Mouse (Mus musculus): ENCODE data around the gene Acer3. TPM values are rescaled to one million over a fixed set of nuclear protein-coding genes. Genes with fewer than 3 reads are reported as not detected.
"Not testable (repeated sequence)": the region's sequence is repeated elsewhere in the genome, so short reads cannot be mapped to it uniquely, and the experiment has no call there.

Gene Acer3
- total RNA-seq, 2 experiments from 2014 or later = 12.2 to 12.3 TPM

- no peak for DNase-seq (ENCODE audit: low spot score)
- intact Hi-C loops (cut with DNase I) = no loop called here
Observed at GRCm38 (mm10) chr7:98190578-98190977, 130.4 kb downstream of the Acer3 start.

GRCm38 (mm10) chr7:98189745-98190144, 131.3 kb downstream of the Acer3 start:
- no peak for DNase-seq (ENCODE audit: low spot score)
- intact Hi-C loops (cut with DNase I) = no loop called here

GRCm38 (mm10) chr7:98188680-98189079, 132.3 kb downstream of the Acer3 start:
- intact Hi-C loops (cut with DNase I) = no loop called here
- no peak for DNase-seq (ENCODE audit: low spot score)

DNA sequence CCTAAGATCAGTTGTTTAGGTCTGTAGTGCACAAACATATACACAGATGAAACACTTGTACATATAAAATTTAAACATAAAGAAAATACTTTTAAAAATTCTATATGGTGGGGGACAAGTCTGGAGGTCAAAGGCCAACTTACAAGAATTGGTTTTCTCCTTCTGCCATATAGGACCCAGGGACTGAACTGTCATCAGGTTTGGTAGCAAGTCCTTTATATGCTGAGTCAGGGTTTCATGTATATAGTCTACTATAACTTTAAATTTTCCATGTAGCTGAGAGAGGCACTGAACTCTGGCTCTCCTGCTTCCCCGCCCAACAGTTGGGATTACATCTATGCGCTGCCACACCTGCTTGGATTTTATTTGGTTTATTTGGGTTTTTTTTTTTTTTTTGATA, 132.8 kb downstream of the Acer3 start:
- intact Hi-C loops (cut with DNase I) = no loop called here
- no peak for DNase-seq (ENCODE audit: low spot score)

DNA sequence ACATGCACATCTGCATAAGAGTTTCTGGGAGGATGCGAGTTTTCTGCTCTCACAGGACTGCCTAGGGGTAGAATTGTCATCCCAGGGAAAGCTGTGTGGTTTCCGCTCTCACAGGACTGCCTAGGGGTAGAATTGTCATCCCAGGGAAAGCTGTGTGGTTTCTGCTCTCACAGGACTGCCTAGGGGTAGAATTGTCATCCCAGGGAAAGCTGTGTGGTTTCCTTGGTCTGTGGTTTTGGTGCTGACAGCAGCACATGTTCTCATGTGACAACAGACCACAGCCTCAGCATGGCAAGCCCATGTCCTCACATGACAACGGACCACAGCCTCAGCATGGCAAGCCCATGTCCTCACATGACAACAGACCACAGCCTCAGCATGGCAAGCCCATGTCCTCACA, 133.7 kb downstream of the Acer3 start:
- DNase-seq (ENCODE audit: low spot score); intact Hi-C loops (cut with DNase I): not testable (repeated sequence)

DNA sequence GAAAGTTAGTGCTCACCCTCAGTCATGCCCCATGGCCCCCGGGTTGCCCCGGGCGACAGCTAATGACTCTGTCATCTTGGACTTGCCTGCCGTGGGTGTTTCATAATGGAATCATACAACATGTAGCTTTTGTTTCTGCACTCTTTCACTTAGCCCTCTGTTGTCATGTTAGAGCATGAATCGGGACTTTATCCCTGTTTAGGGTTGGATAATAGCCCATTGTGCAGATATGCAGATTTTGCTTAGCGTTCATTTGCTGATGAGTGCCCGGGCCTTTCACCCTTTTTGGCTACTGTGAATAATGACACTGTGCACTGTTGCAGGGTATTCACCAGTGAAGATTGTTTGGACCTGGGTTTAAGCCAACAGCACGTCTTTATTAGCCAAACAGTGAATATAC, 134.4 kb downstream of the Acer3 start:
- no peak for DNase-seq (ENCODE audit: low spot score)
- intact Hi-C loops (cut with DNase I) = no loop called here

- DNase-seq (ENCODE audit: low spot score) = no peak
- intact Hi-C loops (cut with DNase I) = no loop called here
Observed at GRCm38 (mm10) chr7:98185326-98185725, 135.7 kb downstream of the Acer3 start.

- no peak for DNase-seq (ENCODE audit: low spot score)
- intact Hi-C loops (cut with DNase I) = no loop called here
Observed at GRCm38 (mm10) chr7:98178560-98179231, 142.3 kb downstream of the Acer3 start.

DNA sequence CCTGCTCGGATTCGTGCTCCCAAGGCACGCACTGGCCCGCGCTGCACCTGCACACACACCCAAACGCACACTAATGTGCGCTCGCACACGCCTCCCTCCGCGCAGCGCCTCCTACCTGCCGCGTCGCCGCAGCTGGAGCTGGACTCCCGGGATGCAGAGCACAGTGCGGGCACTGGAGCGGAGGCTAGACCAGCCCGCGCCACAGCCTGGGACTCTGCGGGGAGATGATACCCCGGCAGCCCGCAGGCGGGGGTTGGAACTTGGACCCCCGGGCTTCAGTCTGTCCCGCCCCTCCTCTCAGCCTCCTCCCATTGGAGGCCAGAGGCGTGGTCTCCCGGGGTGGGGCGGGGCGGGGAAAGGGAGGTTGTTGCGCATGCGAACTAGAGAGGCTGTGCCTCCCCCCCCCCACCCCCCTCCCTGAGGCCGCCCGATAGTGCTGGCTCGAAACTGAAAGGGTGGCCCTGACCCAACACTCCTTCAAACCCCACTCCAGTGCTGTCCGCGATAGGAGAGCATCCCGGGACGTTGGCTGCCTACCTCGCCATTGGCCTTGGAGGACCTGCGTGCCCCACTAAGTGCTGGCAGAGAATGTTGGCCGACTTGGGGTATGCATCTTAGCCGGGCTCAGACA, 143.0 kb downstream of the Acer3 start, which contains the start of gene Capn5:
Gene Capn5 (minus strand): TSS at position 346 of the 631 bp plus-strand sequence.
- intact Hi-C loops (cut with DNase I) = no loop called here
- peak; percentile 31 for DNase-seq (ENCODE audit: low spot score)

- intact Hi-C loops (cut with DNase I) = no loop called here
- no peak for DNase-seq (ENCODE audit: low spot score)
Observed at GRCm38 (mm10) chr7:98177566-98177928, 143.5 kb downstream of the Acer3 start.

DNA sequence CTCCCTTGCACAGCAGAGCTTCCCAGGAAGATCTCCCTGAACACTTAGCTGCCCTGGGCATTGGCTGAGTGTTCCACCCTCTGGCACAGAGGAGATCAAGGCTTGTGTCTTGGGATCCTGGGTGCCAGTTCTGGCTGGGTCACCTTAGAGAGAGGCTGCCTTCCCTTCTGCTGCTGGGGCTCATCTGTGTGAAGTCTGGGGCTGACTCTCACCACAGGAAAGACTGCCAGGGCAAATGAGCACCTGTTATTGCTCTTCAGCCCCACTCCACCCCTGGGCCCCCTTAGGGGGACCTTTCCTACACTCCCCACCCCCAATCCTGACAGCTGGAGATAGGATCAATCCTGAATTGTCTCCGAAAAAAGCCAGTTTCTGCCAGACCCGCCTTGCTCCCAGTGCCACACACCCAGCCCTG, 143.9 kb downstream of the Acer3 start:
- intact Hi-C loops (cut with DNase I) = no loop called here
- DNase-seq (ENCODE audit: low spot score) = no peak

DNA sequence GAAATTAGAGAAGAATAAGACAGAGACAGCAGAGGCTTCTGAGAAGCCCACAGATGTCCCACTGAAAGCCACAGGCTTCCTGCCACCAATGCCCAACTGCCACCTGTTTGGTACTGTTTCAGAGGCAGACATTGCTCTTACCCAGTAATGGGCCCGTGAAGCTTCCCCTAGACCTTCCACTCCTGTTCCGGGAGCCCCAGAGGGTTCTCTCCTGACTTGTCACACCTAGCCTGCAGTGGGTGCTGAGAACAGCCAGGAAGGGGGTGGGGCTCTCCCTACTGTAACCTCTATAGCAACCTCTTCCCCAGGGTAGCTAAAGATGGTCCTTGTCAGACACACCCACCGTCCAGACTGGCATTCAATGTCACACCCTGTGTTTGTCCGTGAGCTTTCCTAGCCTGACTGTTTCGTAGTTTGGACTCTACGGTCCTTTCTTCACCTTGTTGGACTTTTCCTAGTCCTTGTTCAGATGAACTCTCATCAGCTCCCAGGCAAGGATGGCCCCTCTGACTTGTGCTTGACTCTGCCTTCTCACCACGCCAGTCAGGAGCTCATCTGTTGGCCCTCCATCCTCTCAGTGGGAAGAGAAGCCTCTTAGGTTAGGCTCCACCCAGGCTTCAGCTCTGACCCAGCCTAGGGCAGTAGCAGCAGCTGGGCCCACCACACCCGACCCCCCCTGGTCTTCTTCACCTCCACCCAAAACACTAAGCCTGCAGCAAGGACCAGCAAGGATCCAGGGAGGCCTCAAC, 144.5 kb downstream of the Acer3 start:
- DNase-seq (ENCODE audit: low spot score) = no peak
- intact Hi-C loops (cut with DNase I) = no loop called here

- no peak for DNase-seq (ENCODE audit: low spot score)
- intact Hi-C loops (cut with DNase I) = no loop called here
Observed at GRCm38 (mm10) chr7:98174883-98175755, 145.9 kb downstream of the Acer3 start.

DNA sequence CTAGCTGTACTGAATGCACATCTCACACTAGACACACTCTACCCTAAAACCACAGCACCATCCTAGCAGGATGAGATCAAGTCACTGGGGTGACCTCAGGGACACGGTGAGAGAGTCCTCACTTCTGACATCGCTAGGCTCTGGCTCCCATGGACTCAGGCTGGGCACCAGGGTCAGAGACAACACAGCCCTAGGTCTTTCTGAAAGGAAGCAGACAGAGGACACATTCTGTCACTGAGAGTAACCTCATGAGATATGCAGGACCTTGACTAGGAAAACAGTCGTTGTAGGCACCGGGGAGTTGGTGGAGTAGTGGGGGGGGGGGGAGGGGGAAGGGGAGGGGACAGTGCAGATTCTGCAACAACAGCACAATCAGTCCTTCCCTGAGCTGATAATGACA, 147.6 kb downstream of the Acer3 start:
- intact Hi-C loops (cut with DNase I) = no loop called here
- no peak for DNase-seq (ENCODE audit: low spot score)

- intact Hi-C loops (cut with DNase I) = no loop called here
- DNase-seq (ENCODE audit: low spot score) = no peak
Observed at GRCm38 (mm10) chr7:98172661-98173060, 148.3 kb downstream of the Acer3 start.

GRCm38 (mm10) chr7:98171141-98172073, 149.6 kb downstream of the Acer3 start:
- intact Hi-C loops (cut with DNase I) = no loop called here
- peak; percentile 77 for DNase-seq (ENCODE audit: low spot score)

GRCm38 (mm10) chr7:98164999-98165528, 155.9 kb downstream of the Acer3 start:
- DNase-seq (ENCODE audit: low spot score) = no peak
- intact Hi-C loops (cut with DNase I) = no loop called here

GRCm38 (mm10) chr7:98164382-98164998, 156.5 kb downstream of the Acer3 start:
- intact Hi-C loops (cut with DNase I) = no loop called here

More at GRCm38 (mm10) chr7:98164382-98164998, 156.5 kb downstream of the Acer3 start:
- no peak for DNase-seq (ENCODE audit: low spot score)
